Mouse (Mus musculus): ENCODE data around the gene Plekha3. TPM values are rescaled to one million over a fixed set of nuclear protein-coding genes. Genes with fewer than 3 reads are reported as not detected.
A peak's percentile ranks its signal among the peaks of the same experiment; 100 is the strongest.

Plekha3 gene
- polyA plus RNA-seq, 1 experiment from 2014 or later = 15.3 TPM

GRCm38 (mm10) chr2:76672134-76672745 is 2.8 kb upstream of the Plekha3 start:
- Histone ChIP-seq H3K4me2 (replicated peaks; ENCODE audit: low read depth, low read length) (peak overlapping the region; percentile 62), H3K27ac (ENCODE audit: low read depth, low read length) (peak overlapping the region; percentile 76), H3K4me1 (ENCODE audit: control insufficient read depth, insufficient read depth, low read length) (peaks cover 18% of the 10 kb centered on the region; the same call in 1 of the 2 replicates), H3K27me3 (ENCODE audit: control insufficient read depth, insufficient read depth, low read length) (no peaks in the 10 kb centered on the region), H3K36me3 (ENCODE audit: control insufficient read depth, insufficient read depth, low read length) (0 out of 2 replicates have a peak, but pooled peaks cover 3% of the 10 kb centered on the region), H3K4me3 (ENCODE audit: low read length) (peak overlapping the region; percentile 54), H3K9ac (ENCODE audit: low read depth, low read length) (peak overlapping the region; percentile 52), H3K9me3 (ENCODE audit: control insufficient read depth, low read length) (no peaks in the 10 kb centered on the region)
- ATAC-seq (ENCODE audit: low FRiP score, low TSS enrichment) = no peak
- WGBS = 21% methylated on average over 9 of the region's 9 CpGs

- ATAC-seq (ENCODE audit: low FRiP score, low TSS enrichment) = peak; percentile 92
- 0% methylated on average over 17 of the region's 17 CpGs for WGBS
- H3K27ac ChIP-seq (ENCODE audit: low read depth, low read length) = peak within 1 kb of the TSS; percentile 76
These were observed 2.1 kb upstream of the Plekha3 start, which contains the start of gene Fkbp7 for GRCm38 (mm10) chr2:76672966-76673392. Fkbp7 (minus strand) TSS chr2:76673116.

GRCm38 (mm10) chr2:76673472-76674081 is 1.5 kb upstream of the Plekha3 start:
- Histone ChIP-seq H3K9ac (ENCODE audit: low read depth, low read length) (no peak overlapping the region), H3K27ac (ENCODE audit: low read depth, low read length) (peak overlapping the region; percentile 76; the same call in 1 of the 2 replicates)

More at GRCm38 (mm10) chr2:76672966-76673392, 2.1 kb upstream of the Plekha3 start, which contains the start of gene Fkbp7:
- H3K4me3 ChIP-seq (ENCODE audit: low read length) = peak within 1 kb of the TSS; percentile 54
- H3K27me3 ChIP-seq (ENCODE audit: control insufficient read depth, insufficient read depth, low read length) = no peaks in the 10 kb centered on the region
- H3K4me2 ChIP-seq (replicated peaks; ENCODE audit: low read depth, low read length) = peak within 1 kb of the TSS; percentile 62
- no peaks in the 10 kb centered on the region for H3K9me3 ChIP-seq (ENCODE audit: control insufficient read depth, low read length)
- peaks cover 21% of the 10 kb centered on the region; the same call in 1 of the 2 replicates for H3K4me1 ChIP-seq (ENCODE audit: control insufficient read depth, insufficient read depth, low read length)
- peak within 1 kb of the TSS; percentile 52 for H3K9ac ChIP-seq (ENCODE audit: low read depth, low read length)
- H3K36me3 ChIP-seq (ENCODE audit: control insufficient read depth, insufficient read depth, low read length) = peaks cover 3% of the 10 kb centered on the region; the same call in 1 of the 2 replicates

GRCm38 (mm10) chr2:76675451-76675850 is 370 bp downstream of the Plekha3 start:
- peak overlapping the region; percentile 91 for H3K9ac ChIP-seq (ENCODE audit: low read depth, low read length)
- peak; percentile 65 for ATAC-seq (ENCODE audit: low FRiP score, low TSS enrichment)
- peaks cover 21% of the 10 kb centered on the region; the same call in 1 of the 2 replicates for H3K4me1 ChIP-seq (ENCODE audit: control insufficient read depth, insufficient read depth, low read length)
- H3K9me3 ChIP-seq (ENCODE audit: control insufficient read depth, low read length) = no peaks in the 10 kb centered on the region
- H3K27me3 ChIP-seq (ENCODE audit: control insufficient read depth, insufficient read depth, low read length) = no peaks in the 10 kb centered on the region
- peak overlapping the region; percentile 67 for H3K4me2 ChIP-seq (replicated peaks; ENCODE audit: low read depth, low read length)
- peaks cover 10% of the 10 kb centered on the region; the same call in 1 of the 2 replicates for H3K36me3 ChIP-seq (ENCODE audit: control insufficient read depth, insufficient read depth, low read length)
- H3K4me3 ChIP-seq (ENCODE audit: low read length) = peak overlapping the region; percentile 88
- WGBS = 0% methylated on average over 32 of the region's 44 CpGs
- peak overlapping the region; percentile 85; the same call in 1 of the 2 replicates for H3K27ac ChIP-seq (ENCODE audit: low read depth, low read length)

More at GRCm38 (mm10) chr2:76673472-76674081, 1.5 kb upstream of the Plekha3 start:
- no peaks in the 10 kb centered on the region for H3K9me3 ChIP-seq (ENCODE audit: control insufficient read depth, low read length)
- H3K36me3 ChIP-seq (ENCODE audit: control insufficient read depth, insufficient read depth, low read length) = peaks cover 2% of the 10 kb centered on the region; the same call in 1 of the 2 replicates
- no peak for ATAC-seq (ENCODE audit: low FRiP score, low TSS enrichment)
- no peaks in the 10 kb centered on the region for H3K27me3 ChIP-seq (ENCODE audit: control insufficient read depth, insufficient read depth, low read length)
- peak overlapping the region; percentile 54 for H3K4me3 ChIP-seq (ENCODE audit: low read length)
- WGBS = 46% methylated on average over 7 of the region's 7 CpGs
- H3K4me1 ChIP-seq (ENCODE audit: control insufficient read depth, insufficient read depth, low read length) = peaks cover 21% of the 10 kb centered on the region; the same call in 1 of the 2 replicates
- H3K4me2 ChIP-seq (replicated peaks; ENCODE audit: low read depth, low read length) = peak overlapping the region; percentile 62

GRCm38 (mm10) chr2:76675949-76676348 is 868 bp downstream of the Plekha3 start:
- Histone ChIP-seq H3K27ac (ENCODE audit: low read depth, low read length) (peak overlapping the region; percentile 37; the same call in 1 of the 2 replicates), H3K9ac (ENCODE audit: low read depth, low read length) (peak overlapping the region; percentile 91), H3K4me2 (replicated peaks; ENCODE audit: low read depth, low read length) (peak overlapping the region; percentile 67), H3K36me3 (ENCODE audit: control insufficient read depth, insufficient read depth, low read length) (peaks cover 12% of the 10 kb centered on the region; the same call in 1 of the 2 replicates), H3K27me3 (ENCODE audit: control insufficient read depth, insufficient read depth, low read length) (no peaks in the 10 kb centered on the region), H3K4me3 (ENCODE audit: low read length) (peak overlapping the region; percentile 88), H3K4me1 (ENCODE audit: control insufficient read depth, insufficient read depth, low read length) (peaks cover 21% of the 10 kb centered on the region; the same call in 1 of the 2 replicates), H3K9me3 (ENCODE audit: control insufficient read depth, low read length) (no peaks in the 10 kb centered on the region)
- WGBS = 8% methylated on average over 4 of the region's 4 CpGs
- no peak for ATAC-seq (ENCODE audit: low FRiP score, low TSS enrichment)

- WGBS = 40% methylated on average over 13 of the region's 13 CpGs
- no peaks in the 10 kb centered on the region for H3K9me3 ChIP-seq (ENCODE audit: control insufficient read depth, low read length)
- no peaks in the 10 kb centered on the region for H3K27me3 ChIP-seq (ENCODE audit: control insufficient read depth, insufficient read depth, low read length)
- no peak for ATAC-seq (ENCODE audit: low FRiP score, low TSS enrichment)
- peak overlapping the region; percentile 67 for H3K4me2 ChIP-seq (replicated peaks; ENCODE audit: low read depth, low read length)
- peaks cover 12% of the 10 kb centered on the region; the same call in 1 of the 2 replicates for H3K36me3 ChIP-seq (ENCODE audit: control insufficient read depth, insufficient read depth, low read length)
- H3K27ac ChIP-seq (ENCODE audit: low read depth, low read length) = no peak overlapping the region; the same call in 1 of the 2 replicates
- peak overlapping the region; percentile 91; the same call in 1 of the 2 replicates for H3K9ac ChIP-seq (ENCODE audit: low read depth, low read length)
- peaks cover 14% of the 10 kb centered on the region; the same call in 1 of the 2 replicates for H3K4me1 ChIP-seq (ENCODE audit: control insufficient read depth, insufficient read depth, low read length)
- peak overlapping the region; percentile 88 for H3K4me3 ChIP-seq (ENCODE audit: low read length)
These were observed 1.5 kb downstream of the Plekha3 start for GRCm38 (mm10) chr2:76676401-76677226.

- no peak for ATAC-seq (ENCODE audit: low FRiP score, low TSS enrichment)
- Histone ChIP-seq H3K4me3 (ENCODE audit: low read length) (no peak overlapping the region), H3K4me2 (replicated peaks; ENCODE audit: low read depth, low read length) (no peak overlapping the region), H3K4me1 (ENCODE audit: control insufficient read depth, insufficient read depth, low read length) (0 out of 2 replicates have a peak, but pooled peaks cover 2% of the 10 kb centered on the region), H3K9me3 (ENCODE audit: control insufficient read depth, low read length) (no peaks in the 10 kb centered on the region), H3K27ac (ENCODE audit: low read depth, low read length) (no peak overlapping the region), H3K9ac (ENCODE audit: low read depth, low read length) (no peak overlapping the region), H3K27me3 (ENCODE audit: control insufficient read depth, insufficient read depth, low read length) (no peaks in the 10 kb centered on the region), H3K36me3 (ENCODE audit: control insufficient read depth, insufficient read depth, low read length) (peaks cover 62% of the 10 kb centered on the region)
- WGBS = 85% methylated on average over 8 of the region's 8 CpGs
These were observed 7.2 kb downstream of the Plekha3 start for GRCm38 (mm10) chr2:76682301-76682700.

- H3K27me3 ChIP-seq (ENCODE audit: control insufficient read depth, insufficient read depth, low read length) = no peaks in the 10 kb centered on the region
- H3K36me3 ChIP-seq (ENCODE audit: control insufficient read depth, insufficient read depth, low read length) = peaks cover 79% of the 10 kb centered on the region
- ATAC-seq (ENCODE audit: low FRiP score, low TSS enrichment) = no peak
- no peak overlapping the region for H3K4me3 ChIP-seq (ENCODE audit: low read length)
- 90% methylated on average over 3 of the region's 3 CpGs for WGBS
- no peaks in the 10 kb centered on the region for H3K4me1 ChIP-seq (ENCODE audit: control insufficient read depth, insufficient read depth, low read length)
- no peak overlapping the region for H3K4me2 ChIP-seq (replicated peaks; ENCODE audit: low read depth, low read length)
- H3K9me3 ChIP-seq (ENCODE audit: control insufficient read depth, low read length) = no peaks in the 10 kb centered on the region; the same call in 1 of the 2 replicates
- no peak overlapping the region for H3K9ac ChIP-seq (ENCODE audit: low read depth, low read length)
- no peak overlapping the region for H3K27ac ChIP-seq (ENCODE audit: low read depth, low read length)
These were observed 11.9 kb downstream of the Plekha3 start for GRCm38 (mm10) chr2:76686986-76687385.

Measured in kidney, embryonic 14.5 days (tissue).